In the genomic region with DNA sequence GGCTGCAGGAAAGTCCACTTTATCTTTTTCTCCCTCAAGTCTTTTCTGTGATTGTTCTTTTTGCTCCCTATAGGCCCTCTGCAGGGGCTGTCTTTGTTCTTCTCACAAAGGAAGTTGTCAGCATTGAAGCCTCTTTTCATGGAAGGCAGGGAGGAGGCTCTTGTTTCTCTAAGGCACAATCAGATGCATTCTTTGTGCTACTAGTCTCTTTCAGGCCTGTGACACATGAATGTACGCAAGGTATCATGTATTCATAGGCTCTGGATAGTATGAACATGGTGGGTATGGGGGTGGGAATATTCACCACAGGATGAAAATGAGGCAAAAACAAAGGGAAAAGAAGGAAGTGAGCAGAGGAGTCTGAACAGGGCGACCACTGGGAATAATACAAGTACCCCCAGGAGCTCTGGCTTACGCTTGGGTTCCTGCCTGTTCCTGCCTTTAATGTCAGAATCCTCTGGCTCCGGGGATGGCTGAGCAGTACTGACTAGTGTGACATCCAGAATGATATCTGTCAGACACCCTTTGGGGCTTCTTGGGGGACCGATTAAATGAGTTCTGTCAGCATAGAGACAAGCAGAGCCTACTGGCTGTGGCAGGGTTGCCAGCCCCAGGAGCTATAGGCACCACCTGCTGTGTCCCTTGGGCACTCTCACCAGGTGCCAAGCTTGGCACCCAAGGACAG, we compare ENCODE assay signal across 15 mouse cellular contexts.
DNase-seq lines count a peak whose midpoint lies in the region; ATAC-seq and TF ChIP-seq lines count a peak whose summit lies in the region.
"Had no signal": no experiment of that assay in that cellular context is flagged by ENCODE, and none has a peak within 500 bp of the region (broad histone marks: within the 10 kb centered on the region; RNA-seq: fewer than 3 reads in every experiment).

No protein-coding gene starts in this region.

- no peak overlapping the region for H3K4me2 ChIP-seq in hindbrain, embryonic 14.5 days (replicated peaks)
- H3K4me2 ChIP-seq in forebrain, embryonic 11.5 days (ENCODE audit: low read depth, low read length, severe bottlenecking), result no peak overlapping the region
- H3K4me2 ChIP-seq in midbrain, embryonic 11.5 days, result no peak overlapping the region

- TF ChIP-seq CTCF in brain, embryonic 14.5 days (IDR thresholded peaks at IDR 0.05; ENCODE audit: borderline replicate concordance, extremely low read depth, insufficient read depth, insufficient read length), result no peak

- DNase-seq in hindbrain, embryonic 10.5 days (ENCODE audit: low spot score), result peak; percentile 35
- no peak for DNase-seq in hindbrain, embryonic 14.5 days (ENCODE audit: low spot score)
- DNase-seq in brain, embryonic 14.5 days (ENCODE audit: low read depth), result peak; percentile 73
- no peak for DNase-seq in forebrain, embryonic 11.5 days (ENCODE audit: low spot score)
- peak; percentile 91 for DNase-seq in midbrain, embryonic 11.5 days (ENCODE audit: low spot score, missing footprints)
- no peak for DNase-seq in adrenal gland, postnatal 4 days (ENCODE audit: low spot score in 2 of 2)
- DNase-seq in left cerebral cortex, adult 9 months (ENCODE audit: low spot score in 2 of 2), result no peak
- DNase-seq: adrenal gland, postnatal 10 days; cerebellum, adult 9-11 months; kidney, adult 11 months; kidney, postnatal 25 days; layer of hippocampus, postnatal 36 days; right cerebral cortex, adult 18-20 months had no signal

- WGBS in hindbrain, embryonic 10.5 days, result 26% methylated on average over 5 of the region's 5 CpGs
- 16% methylated on average over 5 of the region's 5 CpGs for WGBS in hindbrain, embryonic 14.5 days
- 10% methylated on average over 5 of the region's 5 CpGs for WGBS in forebrain, embryonic 11.5 days
- 11% methylated on average over 5 of the region's 5 CpGs for WGBS in midbrain, embryonic 11.5 days

- H3K27ac ChIP-seq in hindbrain, embryonic 10.5 days, result peak overlapping the region; percentile 78
- no peak overlapping the region for H3K27ac ChIP-seq in hindbrain, embryonic 14.5 days
- H3K27ac ChIP-seq in forebrain, embryonic 11.5 days (ENCODE audit: low read depth, low read length), result no peak overlapping the region
- H3K27ac ChIP-seq in midbrain, embryonic 11.5 days (ENCODE audit: low read depth, low read length), result no peak overlapping the region
- H3K27ac ChIP-seq: macrophage had no signal

- TF ChIP-seq POLR2A in brain, embryonic 14.5 days (IDR thresholded peaks at IDR 0.05; ENCODE audit: borderline replicate concordance, extremely low read depth, insufficient read depth, insufficient read length, poor library complexity, severe bottlenecking), result no peak

- ATAC-seq in hindbrain, embryonic 14.5 days (ENCODE audit: low FRiP score), result no peak
- ATAC-seq in forebrain, embryonic 11.5 days (replicated peaks; ENCODE audit: low FRiP score), result peak; percentile 45
- peak; percentile 84 for ATAC-seq in midbrain, embryonic 11.5 days (ENCODE audit: low FRiP score)
- ATAC-seq in activated CD4-positive, CD25-positive, alpha-beta regulatory T cell, adult 4 months, result no peak

- H3K4me3 ChIP-seq in hindbrain, embryonic 10.5 days, result no peak overlapping the region; the same call in 1 of the 2 replicates
- no peak overlapping the region for H3K4me3 ChIP-seq in hindbrain, embryonic 14.5 days (replicated peaks; ENCODE audit: low read length)
- no peak overlapping the region for H3K4me3 ChIP-seq in forebrain, embryonic 11.5 days (ENCODE audit: low read depth, low read length)
- no peak overlapping the region for H3K4me3 ChIP-seq in midbrain, embryonic 11.5 days (ENCODE audit: low read depth, low read length)

- H3K9me3 ChIP-seq in hindbrain, embryonic 10.5 days, result no peaks in the 10 kb centered on the region
- no peaks in the 10 kb centered on the region for H3K9me3 ChIP-seq in hindbrain, embryonic 14.5 days (ENCODE audit: control insufficient read depth, low read length)
- no peaks in the 10 kb centered on the region for H3K9me3 ChIP-seq in forebrain, embryonic 11.5 days (ENCODE audit: control insufficient read depth, low read length)
- no peaks in the 10 kb centered on the region for H3K9me3 ChIP-seq in midbrain, embryonic 11.5 days (ENCODE audit: control insufficient read depth, low read length)

- no peaks in the 10 kb centered on the region for H3K36me3 ChIP-seq in hindbrain, embryonic 10.5 days
- no peaks in the 10 kb centered on the region for H3K36me3 ChIP-seq in hindbrain, embryonic 14.5 days (replicated peaks; ENCODE audit: control insufficient read depth, insufficient read depth)
- no peaks in the 10 kb centered on the region for H3K36me3 ChIP-seq in forebrain, embryonic 11.5 days (ENCODE audit: control insufficient read depth, insufficient read depth, low read length)
- no peaks in the 10 kb centered on the region for H3K36me3 ChIP-seq in midbrain, embryonic 11.5 days (ENCODE audit: control insufficient read depth, insufficient read depth, low read length)

- peaks cover 22% of the 10 kb centered on the region for H3K4me1 ChIP-seq in hindbrain, embryonic 10.5 days (replicated peaks)
- peaks cover 7% of the 10 kb centered on the region; the same call in 1 of the 2 replicates for H3K4me1 ChIP-seq in hindbrain, embryonic 14.5 days (replicated peaks; ENCODE audit: control insufficient read depth, insufficient read depth, low read length)
- peaks cover 7% of the 10 kb centered on the region; the same call in 1 of the 2 replicates for H3K4me1 ChIP-seq in forebrain, embryonic 11.5 days (replicated peaks; ENCODE audit: control insufficient read depth, insufficient read depth, low read length)
- peaks cover 12% of the 10 kb centered on the region for H3K4me1 ChIP-seq in midbrain, embryonic 11.5 days (ENCODE audit: control insufficient read depth, insufficient read depth, low read length)

- peaks cover 48% of the 10 kb centered on the region for H3K27me3 ChIP-seq in hindbrain, embryonic 10.5 days (ENCODE audit: insufficient read depth, poor library complexity, severe bottlenecking)
- H3K27me3 ChIP-seq in hindbrain, embryonic 14.5 days (ENCODE audit: control insufficient read depth, insufficient read depth, low read length), result no peaks in the 10 kb centered on the region
- H3K27me3 ChIP-seq in forebrain, embryonic 11.5 days (ENCODE audit: control insufficient read depth, insufficient read depth, low read length), result no peaks in the 10 kb centered on the region
- no peaks in the 10 kb centered on the region for H3K27me3 ChIP-seq in midbrain, embryonic 11.5 days (ENCODE audit: control insufficient read depth, insufficient read depth, low read length)

- no peak overlapping the region for H3K9ac ChIP-seq in hindbrain, embryonic 14.5 days
- H3K9ac ChIP-seq in forebrain, embryonic 11.5 days (ENCODE audit: low read length), result no peak overlapping the region
- no peak overlapping the region for H3K9ac ChIP-seq in midbrain, embryonic 11.5 days (ENCODE audit: low read length)

Comparison
In these comparisons a context has a peak if more than half of its experiments do, and no peak if none do; other contexts are left out.
1. DNase-seq: peak in hindbrain, embryonic 10.5 days (single experiment), brain, embryonic 14.5 days (single experiment) and midbrain, embryonic 11.5 days (single experiment); none in hindbrain, embryonic 14.5 days (single experiment), forebrain, embryonic 11.5 days (single experiment), adrenal gland, postnatal 4 days (0 of 2) and left cerebral cortex, adult 9 months (0 of 2).
2. ATAC-seq: peak in forebrain, embryonic 11.5 days (single experiment) and midbrain, embryonic 11.5 days (single experiment); none in hindbrain, embryonic 14.5 days (single experiment) and activated CD4-positive, CD25-positive, alpha-beta regulatory T cell, adult 4 months (single experiment).